Mouse (Mus musculus): Measurements from ENCODE around the gene Fam131b.

GRCm38 (mm10) chr6:42358901-42359300, 34.5 kb upstream of the Fam131b start:
- TF ChIP-seq CTCF (IDR thresholded peaks at IDR 0.05; ENCODE audit: borderline replicate concordance, control insufficient read depth, extremely low read depth, insufficient read depth, low read length, poor library complexity) (no peak), POLR2A (IDR thresholded peaks at IDR 0.05; ENCODE audit: control insufficient read depth, extremely low read depth, insufficient read depth, low read length, poor library complexity) (no peak)
